In genomic region chr9:95413911-95414310, GRCm38 (mm10) we compare ENCODE assay signal across 21 mouse cellular contexts. TPM values are rescaled to one million over a fixed set of nuclear protein-coding genes. Genes with fewer than 3 reads are reported as not detected.
DNase-seq lines count a peak whose midpoint lies in the region; ATAC-seq and TF ChIP-seq lines count a peak whose summit lies in the region.
"Had no signal": no experiment of that assay in that cellular context is flagged by ENCODE, and none has a peak within 500 bp of the region (broad histone marks: within the 10 kb centered on the region; RNA-seq: fewer than 3 reads in every experiment).

No protein-coding gene starts in this region.

- H3K27me3 ChIP-seq in kidney, postnatal 0 days (ENCODE audit: insufficient read depth, low read length): no peaks in the 10 kb centered on the region
- peaks cover 6% of the 10 kb centered on the region; the same call in 1 of the 2 replicates for H3K27me3 ChIP-seq in kidney, embryonic 15.5 days
- no peaks in the 10 kb centered on the region; the same call in 1 of the 2 replicates for H3K27me3 ChIP-seq in thymus, adult 2 months (ENCODE audit: control insufficient read depth, insufficient read depth, low read length)
- H3K27me3 ChIP-seq: neural tube, embryonic 15.5 days had no signal

- H3K9me3 ChIP-seq in kidney, postnatal 0 days (replicated peaks; ENCODE audit: low read length): no peaks in the 10 kb centered on the region
- no peaks in the 10 kb centered on the region for H3K9me3 ChIP-seq in kidney, embryonic 15.5 days (replicated peaks)
- H3K9me3 ChIP-seq: hindbrain, embryonic 15.5 days; limb, embryonic 10.5 days; liver, embryonic 13.5 days; neural tube, embryonic 15.5 days had no signal

- peak; percentile 40 for DNase-seq in CD4-positive, CD25-positive, alpha-beta regulatory T cell, adult 2 months (ENCODE audit: low read depth, low spot score)
- no peak for DNase-seq in kidney, postnatal 0 days (ENCODE audit: low spot score)
- DNase-seq in thymus, adult 2 months: peak; percentile 12
- no peak for DNase-seq in thymus, postnatal 0 days (ENCODE audit: low spot score)
- peak; percentile 59 for DNase-seq in induced T-regulatory cell, adult 2 months (ENCODE audit: low read depth)
- DNase-seq in kidney, adult 11 months: no peak
- DNase-seq: adrenal gland, postnatal 10 days; cerebellum, adult 2 months; kidney, adult 8-10 months; kidney, postnatal 4 days; liver, embryonic 13.5 days; right cerebral cortex, postnatal 25 days had no signal

- ATAC-seq in CD4-positive, CD25-positive, alpha-beta regulatory T cell, adult 4 months: no peak
- no peak for ATAC-seq in kidney, postnatal 0 days (replicated peaks; ENCODE audit: low FRiP score, low read depth)
- ATAC-seq in kidney, embryonic 15.5 days (replicated peaks; ENCODE audit: low FRiP score): no peak
- ATAC-seq: forebrain, embryonic 14.5 days had no signal

- peak; percentile 25; the same call in 1 of the 2 replicates for TF ChIP-seq CTCF in kidney, postnatal 0 days (IDR thresholded peaks at IDR 0.05; ENCODE audit: low read depth)
- TF ChIP-seq CTCF in thymus, adult 2 months (IDR thresholded peaks at IDR 0.05; ENCODE audit: borderline replicate concordance, control insufficient read depth, extremely low read depth, insufficient read depth, low read length, poor library complexity): no peak

- no peak overlapping the region for H3K27ac ChIP-seq in kidney, postnatal 0 days
- no peak overlapping the region for H3K27ac ChIP-seq in kidney, embryonic 15.5 days
- H3K27ac ChIP-seq in thymus, adult 2 months (ENCODE audit: control insufficient read depth, insufficient read depth, low read length): no peak overlapping the region
- H3K27ac ChIP-seq: hindbrain, embryonic 15.5 days; limb, embryonic 10.5 days; liver, embryonic 13.5 days; midbrain, embryonic 10.5 days; neural tube, embryonic 15.5 days had no signal

- TF ChIP-seq POLR2A in thymus, adult 2 months (IDR thresholded peaks at IDR 0.05; ENCODE audit: control insufficient read depth, extremely low read depth, insufficient read depth, low read length, poor library complexity): no peak

- no peaks in the 10 kb centered on the region for H3K36me3 ChIP-seq in kidney, postnatal 0 days (ENCODE audit: insufficient read depth, low read length)
- H3K36me3 ChIP-seq in kidney, embryonic 15.5 days: no peaks in the 10 kb centered on the region
- no peaks in the 10 kb centered on the region for H3K36me3 ChIP-seq in thymus, adult 2 months (ENCODE audit: control insufficient read depth, insufficient read depth, low read length)
- H3K36me3 ChIP-seq: G1E; hindbrain, embryonic 15.5 days; limb, embryonic 10.5 days; liver, embryonic 13.5 days; midbrain, embryonic 10.5 days; neural tube, embryonic 15.5 days had no signal

- H3K9ac ChIP-seq in kidney, postnatal 0 days (ENCODE audit: low read depth, low read length): no peak overlapping the region
- no peak overlapping the region for H3K9ac ChIP-seq in kidney, embryonic 15.5 days
- H3K9ac ChIP-seq: hindbrain, embryonic 15.5 days; liver, embryonic 13.5 days; neural tube, embryonic 15.5 days had no signal

- no peaks in the 10 kb centered on the region for H3K4me1 ChIP-seq in kidney, postnatal 0 days (replicated peaks; ENCODE audit: insufficient read depth, low read length)
- no peaks in the 10 kb centered on the region for H3K4me1 ChIP-seq in kidney, embryonic 15.5 days
- no peaks in the 10 kb centered on the region for H3K4me1 ChIP-seq in thymus, adult 2 months (replicated peaks; ENCODE audit: control insufficient read depth, insufficient read depth, low read length)
- H3K4me1 ChIP-seq: hindbrain, embryonic 15.5 days; liver, embryonic 13.5 days; midbrain, embryonic 10.5 days; neural tube, embryonic 15.5 days had no signal

- no peak overlapping the region for H3K4me2 ChIP-seq in kidney, postnatal 0 days (ENCODE audit: low read length)
- no peak overlapping the region for H3K4me2 ChIP-seq in kidney, embryonic 15.5 days
- H3K4me2 ChIP-seq: hindbrain, embryonic 15.5 days; liver, embryonic 13.5 days; neural tube, embryonic 15.5 days had no signal

- no peak overlapping the region for H3K4me3 ChIP-seq in kidney, postnatal 0 days (replicated peaks; ENCODE audit: low read depth, low read length)
- H3K4me3 ChIP-seq in kidney, embryonic 15.5 days (replicated peaks): no peak overlapping the region
- H3K4me3 ChIP-seq in thymus, adult 2 months (ENCODE audit: control insufficient read depth, insufficient read depth, low read length): no peak overlapping the region
- H3K4me3 ChIP-seq: erythroblast, embryonic 14.5 days; hindbrain, embryonic 15.5 days; limb, embryonic 10.5 days; liver, embryonic 13.5 days; midbrain, embryonic 10.5 days; neural tube, embryonic 15.5 days had no signal

RNA-seq across cellular contexts. Expression of gene Chst2, which starts 7.4 kb away (rescaled TPM):
- polyA plus RNA-seq in CD4-positive, CD25-positive, alpha-beta regulatory T cell, adult 4 months (2017; shearing (Covaris generic)): 1 to 10 TPM; 5.0 to 5.9 TPM
- polyA plus RNA-seq in kidney, postnatal 0 days (2015; fragmentation: Nextera tagmentation; extraction: Ambion mirVana): 4.8 and 5.5 TPM in 2 replicates
- 7.1 and 8.3 TPM in 2 replicates for polyA plus RNA-seq in kidney, embryonic 15.5 days (2015; fragmentation: Nextera tagmentation; extraction: Ambion mirVana)
- polyA plus RNA-seq in thymus, adult 2 months (2012; rRNA removed): 2.5 and 3.4 TPM in 2 replicates
- 0.91 and 1.0 TPM in 2 replicates for polyA plus RNA-seq in thymus, postnatal 0 days (2015; fragmentation: Nextera tagmentation; extraction: Ambion mirVana)
- polyA plus RNA-seq: G1E had no signal

Comparison
In these comparisons a context has a peak if more than half of its experiments do, and no peak if none do; other contexts are left out.
1. DNase-seq: peak in CD4-positive, CD25-positive, alpha-beta regulatory T cell, adult 2 months (single experiment), thymus, adult 2 months (single experiment) and induced T-regulatory cell, adult 2 months (single experiment); none in kidney, postnatal 0 days (single experiment), thymus, postnatal 0 days (single experiment) and kidney, adult 11 months (single experiment).